Mouse (Mus musculus) MEL (cell line): ENCODE data around the gene Olfr544. TPM values are rescaled to one million over a fixed set of nuclear protein-coding genes. Genes with fewer than 3 reads are reported as not detected.

Experiments used
- DNase-seq: peaks from one replicate; pipeline ENCODE4 v3.0.0; 2011; ENCODE audit warnings: low read depth, low spot score
- H3K27ac ChIP-seq: 2 replicates; pipeline ENCODE4 v1.5.1; 2012; ENCODE audit warnings: low read depth, mild to moderate bottlenecking, control low read depth, low read length, moderate library complexity; ENCODE audit not compliant: control insufficient read depth
- H3K27me3 ChIP-seq, 2 experiments: fragments of 150-350 bp in 1 of 2; sonication (generic) in 1 of 2; 2 replicates each; pipeline ENCODE4 v1.6.1; 2012; ENCODE audit warnings: low read length in 2 of 2, mild to moderate bottlenecking in 2 of 2, improper control_type of control experiment in 1 of 2, moderate library complexity in 1 of 2; ENCODE audit not compliant: insufficient read depth in 2 of 2, control insufficient read depth in 1 of 2
- H3K36me3 ChIP-seq, 2 experiments: 2 replicates each; pipeline ENCODE4 v1.6.1; 2012 to 2014; ENCODE audit warnings: low read length in 2 of 2, improper control_type of control experiment in 1 of 2, inconsistent platforms in 1 of 2, mild to moderate bottlenecking in 1 of 2; ENCODE audit not compliant: insufficient read depth in 2 of 2, control insufficient read depth in 1 of 2
- H3K4me1 ChIP-seq, 2 experiments: fragments of 150-350 bp in 1 of 2; sonication (generic) in 1 of 2; 2 replicates each; pipeline ENCODE4 v1.6.1; 2012; ENCODE audit warnings: low read length in 2 of 2, improper control_type of control experiment in 1 of 2, mild to moderate bottlenecking in 1 of 2; ENCODE audit not compliant: insufficient read depth in 2 of 2, control insufficient read depth in 1 of 2
- H3K4me3 ChIP-seq, 2 experiments: fragments of 150-350 bp in 1 of 2; sonication (generic) in 1 of 2; 2 replicates each; pipeline ENCODE4 v1.5.1; 2012; ENCODE audit warnings: low read depth in 2 of 2, low read length in 2 of 2, mild to moderate bottlenecking in 2 of 2, moderate library complexity in 2 of 2, control low read depth in 1 of 2, improper control_type of control experiment in 1 of 2; ENCODE audit not compliant: control insufficient read depth in 1 of 2, insufficient read depth in 1 of 2
- H3K79me2 ChIP-seq: 2 replicates; pipeline ENCODE4 v1.6.1; 2012; ENCODE audit warnings: mild to moderate bottlenecking, low read length, moderate library complexity; ENCODE audit not compliant: control insufficient read depth, poor library complexity, insufficient read depth
- H3K9ac ChIP-seq: 2 replicates; pipeline ENCODE4 v1.6.1; 2012; ENCODE audit warnings: low read depth, mild to moderate bottlenecking, control low read depth, low read length, moderate library complexity; ENCODE audit not compliant: control insufficient read depth, poor library complexity, severe bottlenecking
- H3K9me3 ChIP-seq: fragments of 150-350 bp; sonication (generic); replicated peaks from 2 replicates; pipeline ENCODE4 v1.6.1; 2012; ENCODE audit warnings: mild to moderate bottlenecking, low read length, improper control_type of control experiment, moderate library complexity; ENCODE audit not compliant: insufficient read depth
- BHLHE40 ChIP-seq: IDR thresholded peaks from 2 replicates; pipeline ENCODE4 v1.6.1; 2012; ENCODE audit warnings: low read depth, mild to moderate bottlenecking, inconsistent platforms, low read length, improper control_type of control experiment, borderline replicate concordance
- CHD1 ChIP-seq: IDR thresholded peaks from 2 replicates; pipeline ENCODE4 v1.6.1; 2012; ENCODE audit warnings: low read depth, mild to moderate bottlenecking, inconsistent platforms, low read length, improper control_type of control experiment
- CTCF ChIP-seq, 3 experiments: IDR thresholded peaks in 2 of 3; conservative IDR thresholded peaks in 1 of 3; 2 replicates each; pipeline ENCODE4 v1.5.1; 2011 to 2012; ENCODE audit warnings: low read length in 3 of 3, low read depth in 2 of 3, mild to moderate bottlenecking in 2 of 3, improper control_type of control experiment in 1 of 3, inconsistent platforms in 1 of 3, mixed read lengths in 1 of 3, moderate library complexity in 1 of 3; ENCODE audit not compliant: control insufficient read depth in 1 of 3, insufficient read depth in 1 of 3, poor library complexity in 1 of 3, severe bottlenecking in 1 of 3
- ELF1 ChIP-seq: IDR thresholded peaks from 2 replicates; pipeline ENCODE4 v1.6.1; 2014; ENCODE audit warnings: low read depth, mild to moderate bottlenecking, inconsistent platforms, low read length, improper control_type of control experiment, moderate library complexity
- EP300 ChIP-seq, 2 experiments: IDR thresholded peaks; 2 replicates each; pipeline ENCODE4 v1.6.1; 2011; ENCODE audit warnings: improper control_type of control experiment in 2 of 2, low read length in 2 of 2, low read depth in 1 of 2, mild to moderate bottlenecking in 1 of 2
- GATA1 ChIP-seq: IDR thresholded peaks from 2 replicates; pipeline ENCODE4 v1.6.1; 2011; ENCODE audit warnings: low read depth, low read length, improper control_type of control experiment
- HCFC1 ChIP-seq: IDR thresholded peaks from 2 replicates; pipeline ENCODE4 v1.6.1; 2012; ENCODE audit warnings: low read depth, mild to moderate bottlenecking, inconsistent platforms, low read length, improper control_type of control experiment, moderate library complexity
- MAFK ChIP-seq: IDR thresholded peaks from 2 replicates; pipeline ENCODE4 v1.6.1; 2011; ENCODE audit warnings: low read depth, mild to moderate bottlenecking, low read length, improper control_type of control experiment, borderline replicate concordance
- MAX ChIP-seq: IDR thresholded peaks from 2 replicates; pipeline ENCODE4 v1.6.1; 2011; ENCODE audit warnings: low read length, improper control_type of control experiment
- MAZ ChIP-seq: IDR thresholded peaks from 2 replicates; pipeline ENCODE4 v1.6.1; 2012; ENCODE audit warnings: low read depth, mild to moderate bottlenecking, inconsistent platforms, low read length, improper control_type of control experiment
- MEF2A ChIP-seq: IDR thresholded peaks from 2 replicates; pipeline ENCODE4 v1.6.1; 2014; ENCODE audit warnings: low read depth, mild to moderate bottlenecking, inconsistent platforms, low read length, improper control_type of control experiment; ENCODE audit not compliant: poor library complexity, insufficient replicate concordance, severe bottlenecking; ENCODE audit errors: extremely low read depth
- MXI1 ChIP-seq: IDR thresholded peaks from 2 replicates; pipeline ENCODE4 v1.6.1; 2011; ENCODE audit warnings: mild to moderate bottlenecking, low read depth, low read length, improper control_type of control experiment
- NRF1 ChIP-seq: IDR thresholded peaks from 2 replicates; pipeline ENCODE4 v1.6.1; 2014; ENCODE audit warnings: low read depth, mild to moderate bottlenecking, inconsistent platforms, low read length, improper control_type of control experiment, moderate library complexity; ENCODE audit not compliant: poor library complexity, insufficient read depth, severe bottlenecking
- RAD21 ChIP-seq: IDR thresholded peaks from 2 replicates; pipeline ENCODE4 v1.6.1; 2011; ENCODE audit warnings: mild to moderate bottlenecking, low read depth, low read length, improper control_type of control experiment
- RCOR1 ChIP-seq: IDR thresholded peaks from 2 replicates; pipeline ENCODE4 v1.6.1; 2012; ENCODE audit warnings: low read depth, mild to moderate bottlenecking, inconsistent platforms, low read length, improper control_type of control experiment
- SIN3A ChIP-seq: IDR thresholded peaks from 2 replicates; pipeline ENCODE4 v1.6.1; 2012; ENCODE audit warnings: low read length, improper control_type of control experiment, inconsistent platforms
- TAL1 ChIP-seq: IDR thresholded peaks from 2 replicates; pipeline ENCODE4 v1.6.1; 2012; ENCODE audit warnings: mild to moderate bottlenecking, inconsistent platforms, low read length, moderate library complexity, mixed read lengths
- TBP ChIP-seq: IDR thresholded peaks from 2 replicates; pipeline ENCODE4 v1.8.0; 2011; ENCODE audit warnings: low read depth, low read length, improper control_type of control experiment
- UBTF ChIP-seq: IDR thresholded peaks from 2 replicates; pipeline ENCODE4 v1.6.1; 2012; ENCODE audit warnings: low read depth, mild to moderate bottlenecking, inconsistent platforms, low read length, improper control_type of control experiment, moderate library complexity, borderline replicate concordance; ENCODE audit not compliant: insufficient read depth
- USF2 ChIP-seq, 2 experiments: IDR thresholded peaks; 2 replicates each; pipeline ENCODE4 v1.6.1; 2011 to 2012; ENCODE audit warnings: improper control_type of control experiment in 2 of 2, low read length in 2 of 2, borderline replicate concordance in 1 of 2, inconsistent platforms in 1 of 2, low read depth in 1 of 2, mild to moderate bottlenecking in 1 of 2; ENCODE audit not compliant: insufficient read depth in 1 of 2
- ZC3H11A ChIP-seq: IDR thresholded peaks from 2 replicates; pipeline ENCODE4 v1.6.1; 2012; ENCODE audit warnings: low read depth, mild to moderate bottlenecking, inconsistent platforms, low read length, improper control_type of control experiment
- ZKSCAN1 ChIP-seq: IDR thresholded peaks from 2 replicates; pipeline ENCODE4 v1.6.1; 2012; ENCODE audit warnings: low read depth, mild to moderate bottlenecking, inconsistent platforms, low read length, improper control_type of control experiment, moderate library complexity
- polyA plus RNA-seq, 2 experiments: library from polyadenylated mRNA; stranded (reverse) in 1 of 2; unstranded in 1 of 2; fragments of >175 nt in 1 of 2; fragments of >200 nt in 1 of 2; gene quantifications; 2 replicates each; pipeline versions ENCODE4 v1.2.1 to v1.2.4; 2012; ENCODE audit warnings: low replicate concordance in 2 of 2, low read depth in 1 of 2; ENCODE audit not compliant: insufficient read length in 2 of 2, insufficient read depth in 1 of 2, missing spikeins in 1 of 2
- total RNA-seq: library from RNA; depleted of rRNA; stranded (reverse); fragments of 300-350 nt; gene quantifications from 2 replicates; pipeline ENCODE4 v1.2.3, GENCODE M21; 2012

The Olfr544 gene
- total and polyA plus RNA-seq, 3 experiments: 0.04 to 0.07 TPM; not detected in 1

- no peak for DNase-seq
Measured at GRCm38 (mm10) chr7:102509726-102510125, 21.6 kb upstream of the Olfr544 start.

DNA sequence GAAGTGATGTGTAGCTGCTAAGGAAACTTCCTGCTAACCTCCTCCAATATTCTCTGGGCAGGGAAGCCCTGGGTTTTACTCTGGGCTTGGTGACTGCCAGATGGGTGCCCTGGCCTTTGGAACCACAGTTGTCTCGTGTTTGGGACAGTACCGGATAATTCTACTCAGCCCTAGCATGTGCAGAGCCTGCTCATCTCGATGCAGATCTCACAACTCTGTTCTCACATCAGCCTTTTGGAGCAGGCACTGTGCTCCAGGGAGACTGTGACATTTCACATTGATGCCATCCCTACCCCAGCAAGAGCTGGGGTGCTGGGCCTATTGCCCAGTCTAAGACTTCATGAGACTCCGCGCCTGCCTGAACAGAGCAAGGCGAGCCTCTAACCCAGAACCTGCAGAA is 20.6 kb upstream of the Olfr544 start:
- TF ChIP-seq MAX (no peak), TAL1 (no peak), GATA1 (no peak), NRF1 (no peak), MXI1 (no peak), HCFC1 (no peak), MAFK (no peak), CHD1 (no peak), USF2 (IDR thresholded peaks at IDR 0.05; ENCODE audit: borderline replicate concordance in 1 of 2, insufficient read depth in 1 of 2, low read depth in 1 of 2, low read length in 2 of 2) (no peak), MAZ (no peak), EP300 (IDR thresholded peaks at IDR 0.05; ENCODE audit: low read depth in 1 of 2, low read length in 2 of 2) (no peak), CTCF (IDR thresholded peaks at IDR 0.05 in 2 of 3, conservative IDR thresholded peaks at IDR 0.05 in 1 of 3; ENCODE audit: control insufficient read depth in 1 of 3, insufficient read depth in 1 of 3, low read depth in 2 of 3, low read length in 3 of 3, poor library complexity in 1 of 3, severe bottlenecking in 1 of 3) (no peak), ELF1 (no peak)
- peaks cover 2 to 7% of the 10 kb centered on the region in 2 experiments; a peak in 2 of 4 replicates for H3K4me1 ChIP-seq
- no peak overlapping the region for H3K4me3 ChIP-seq
- H3K79me2 ChIP-seq: peaks cover 1% of the 10 kb centered on the region; the same call in 1 of the 2 replicates
- DNase-seq: no peak
- H3K9me3 ChIP-seq: no peaks in the 10 kb centered on the region
- no peak overlapping the region for H3K27ac ChIP-seq
- peaks cover 0 to 2% of the 10 kb centered on the region in 2 experiments; a peak in 1 of 4 replicates for H3K36me3 ChIP-seq
- H3K9ac ChIP-seq: no peak overlapping the region
- H3K27me3 ChIP-seq: no peaks in the 10 kb centered on the region

More at GRCm38 (mm10) chr7:102509726-102510125, 21.6 kb upstream of the Olfr544 start:
- Histone ChIP-seq H3K4me3 (no peak overlapping the region), H3K36me3 (peaks cover 0 to 6% of the 10 kb centered on the region in 2 experiments; a peak in 1 of 4 replicates), H3K9ac (no peak overlapping the region), H3K4me1 (peaks cover 2 to 11% of the 10 kb centered on the region in 2 experiments; a peak in 3 of 4 replicates), H3K27me3 (no peaks in the 10 kb centered on the region), H3K79me2 (peaks cover 1% of the 10 kb centered on the region; the same call in 1 of the 2 replicates), H3K9me3 (no peaks in the 10 kb centered on the region), H3K27ac (no peak overlapping the region)
- TF ChIP-seq SIN3A (no peak), MAZ (no peak), MEF2A (no peak), ZC3H11A (no peak), RCOR1 (no peak), ZKSCAN1 (no peak), MAX (no peak), TAL1 (no peak), BHLHE40 (no peak), TBP (no peak), HCFC1 (no peak), RAD21 (no peak), UBTF (no peak)
